Mouse (Mus musculus): ENCODE measurements around the gene Msh5.

- TF ChIP-seq GATA1 (IDR thresholded peaks at IDR 0.05; ENCODE audit: borderline replicate concordance, low read length) (no peak), FLI1 (IDR thresholded peaks at IDR 0.05; ENCODE audit: low read length) (no peak)
Measured at GRCm38 (mm10) chr17:35070556-35071229, 24.1 kb upstream of the Msh5 start.

Data from megakaryocyte, embryonic 14.5 days (primary cell).